Mouse (Mus musculus): Measurements from ENCODE around the gene Chat. TPM values are rescaled to one million over a fixed set of nuclear protein-coding genes. Genes with fewer than 3 reads are reported as not detected.
A peak's percentile ranks its signal among the peaks of the same experiment; 100 is the strongest.

Chat gene
- total and polyA plus RNA-seq, 2 experiments from 2014 or later: 2.4 to 3.5 TPM

DNA sequence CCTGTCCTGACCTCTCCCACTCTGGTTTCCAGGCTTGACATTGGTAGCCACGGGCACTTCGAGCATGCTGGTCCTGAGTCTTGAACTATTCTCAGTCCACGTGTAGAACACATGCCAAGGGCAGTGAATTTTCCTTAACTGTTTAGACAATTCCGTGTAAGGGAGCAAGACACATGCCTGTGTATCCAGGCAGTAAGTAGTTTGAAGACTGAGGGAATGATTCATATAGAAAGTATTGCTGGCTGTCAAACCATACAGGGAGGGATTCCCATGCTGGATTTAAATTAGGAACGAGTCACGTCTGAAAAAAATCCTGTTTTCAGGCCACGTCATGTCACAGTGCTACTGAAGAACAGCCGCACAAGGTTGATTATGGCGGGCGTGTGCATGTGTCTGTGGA, 40.5 kb upstream of the Chat start:
- Histone ChIP-seq H3K27ac (no peak overlapping the region), H3K27me3 (ENCODE audit: insufficient read depth, low read length) (no peaks in the 10 kb centered on the region), H3K4me2 (ENCODE audit: low read depth, low read length) (no peak overlapping the region), H3K4me3 (ENCODE audit: low read length) (no peak overlapping the region), H3K36me3 (ENCODE audit: insufficient read depth, low read length) (no peaks in the 10 kb centered on the region), H3K9me3 (ENCODE audit: low read length) (no peaks in the 10 kb centered on the region), H3K4me1 (ENCODE audit: insufficient read depth, low read length) (no peaks in the 10 kb centered on the region), H3K9ac (replicated peaks; ENCODE audit: low read length) (no peak overlapping the region)
- no peak for TF ChIP-seq CTCF (IDR thresholded peaks at IDR 0.05; ENCODE audit: low read depth)
- DNase-seq (ENCODE audit: low spot score) (no peak), ATAC-seq (no peak)
- 84% methylated on average over 10 of the region's 10 CpGs for WGBS

- no peak overlapping the region for H3K4me2 ChIP-seq (ENCODE audit: low read depth, low read length)
- 77% methylated on average over 1 of the region's 1 CpGs for WGBS
- ATAC-seq: no peak
- no peak overlapping the region for H3K4me3 ChIP-seq (ENCODE audit: low read length)
- no peaks in the 10 kb centered on the region for H3K4me1 ChIP-seq (ENCODE audit: insufficient read depth, low read length)
- TF ChIP-seq CTCF (IDR thresholded peaks at IDR 0.05; ENCODE audit: low read depth): no peak
- H3K27me3 ChIP-seq (ENCODE audit: insufficient read depth, low read length): no peaks in the 10 kb centered on the region
- no peaks in the 10 kb centered on the region for H3K9me3 ChIP-seq (ENCODE audit: low read length)
- no peaks in the 10 kb centered on the region for H3K36me3 ChIP-seq (ENCODE audit: insufficient read depth, low read length)
- no peak overlapping the region for H3K9ac ChIP-seq (replicated peaks; ENCODE audit: low read length)
- no peak overlapping the region for H3K27ac ChIP-seq
- no peak for DNase-seq (ENCODE audit: low spot score)
These were observed 38.1 kb upstream of the Chat start for GRCm38 (mm10) chr14:32503897-32504296.

- WGBS: 71% methylated on average over 9 of the region's 9 CpGs
These were observed 37.2 kb upstream of the Chat start for GRCm38 (mm10) chr14:32502764-32503688.

GRCm38 (mm10) chr14:32501303-32501702, 35.5 kb upstream of the Chat start:
- no peak for DNase-seq (ENCODE audit: low spot score)
- WGBS: 76% methylated on average over 2 of the region's 2 CpGs
- no peak for ATAC-seq
- TF ChIP-seq CTCF (IDR thresholded peaks at IDR 0.05; ENCODE audit: low read depth): no peak
- Histone ChIP-seq H3K9ac (replicated peaks; ENCODE audit: low read length) (no peak overlapping the region), H3K4me1 (ENCODE audit: insufficient read depth, low read length) (no peaks in the 10 kb centered on the region), H3K27me3 (ENCODE audit: insufficient read depth, low read length) (no peaks in the 10 kb centered on the region), H3K4me2 (ENCODE audit: low read depth, low read length) (no peak overlapping the region), H3K9me3 (ENCODE audit: low read length) (no peaks in the 10 kb centered on the region), H3K27ac (no peak overlapping the region), H3K36me3 (ENCODE audit: insufficient read depth, low read length) (no peaks in the 10 kb centered on the region), H3K4me3 (ENCODE audit: low read length) (no peak overlapping the region)

More at GRCm38 (mm10) chr14:32502764-32503688, 37.2 kb upstream of the Chat start:
- TF ChIP-seq CTCF (IDR thresholded peaks at IDR 0.05; ENCODE audit: low read depth): no peak
- Histone ChIP-seq H3K4me2 (ENCODE audit: low read depth, low read length) (no peak overlapping the region), H3K27me3 (ENCODE audit: insufficient read depth, low read length) (no peaks in the 10 kb centered on the region), H3K9ac (replicated peaks; ENCODE audit: low read length) (no peak overlapping the region), H3K36me3 (ENCODE audit: insufficient read depth, low read length) (no peaks in the 10 kb centered on the region), H3K27ac (no peak overlapping the region), H3K4me1 (ENCODE audit: insufficient read depth, low read length) (no peaks in the 10 kb centered on the region), H3K9me3 (ENCODE audit: low read length) (no peaks in the 10 kb centered on the region), H3K4me3 (ENCODE audit: low read length) (no peak overlapping the region)
- ATAC-seq (no peak), DNase-seq (ENCODE audit: low spot score) (no peak)

DNA sequence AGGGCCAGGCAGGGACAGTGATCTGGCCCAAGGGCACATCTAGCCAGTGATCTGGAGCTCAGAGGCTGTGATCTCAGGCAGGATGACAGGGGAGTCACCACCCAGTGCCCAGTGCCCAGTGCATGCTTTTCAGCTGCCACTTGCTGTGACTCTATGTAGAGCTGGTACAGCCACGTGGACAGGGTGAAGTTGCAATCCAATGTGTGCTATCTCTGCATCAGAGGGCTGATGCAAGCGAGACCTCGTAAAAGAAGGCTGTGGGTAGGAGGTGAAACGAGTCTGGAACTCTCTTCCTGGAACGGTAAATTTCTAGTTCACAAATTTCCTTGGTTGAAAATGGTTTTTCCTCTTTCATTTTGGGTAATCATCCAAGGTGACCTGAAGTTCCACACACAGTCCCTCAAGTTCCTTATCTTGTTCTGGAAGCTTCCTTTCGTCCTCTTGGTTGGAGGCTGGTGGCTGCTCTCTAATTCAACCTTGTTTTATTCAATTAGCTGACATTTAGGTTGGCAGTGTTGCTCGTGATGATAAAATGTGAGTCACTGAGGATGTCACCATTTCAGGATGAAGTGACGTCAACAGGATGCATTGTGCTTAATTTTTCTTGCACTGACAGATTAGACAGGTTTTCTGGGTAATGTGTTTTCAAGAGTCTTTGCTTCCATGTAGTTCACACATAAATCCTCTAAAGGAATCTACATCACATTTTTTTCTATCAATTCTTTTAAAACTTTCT, 30.5 kb upstream of the Chat start:
- Histone ChIP-seq H3K27ac (no peak overlapping the region), H3K27me3 (ENCODE audit: insufficient read depth, low read length) (no peaks in the 10 kb centered on the region), H3K36me3 (ENCODE audit: insufficient read depth, low read length) (no peaks in the 10 kb centered on the region), H3K4me1 (ENCODE audit: insufficient read depth, low read length) (peaks cover 5% of the 10 kb centered on the region; the same call in 1 of the 2 replicates), H3K4me2 (ENCODE audit: low read depth, low read length) (no peak overlapping the region), H3K9me3 (ENCODE audit: low read length) (no peaks in the 10 kb centered on the region), H3K4me3 (ENCODE audit: low read length) (no peak overlapping the region), H3K9ac (replicated peaks; ENCODE audit: low read length) (no peak overlapping the region)
- ATAC-seq (no peak), DNase-seq (ENCODE audit: low spot score) (no peak)
- 75% methylated on average over 8 of the region's 8 CpGs for WGBS
- no peak for TF ChIP-seq CTCF (IDR thresholded peaks at IDR 0.05; ENCODE audit: low read depth)

DNA sequence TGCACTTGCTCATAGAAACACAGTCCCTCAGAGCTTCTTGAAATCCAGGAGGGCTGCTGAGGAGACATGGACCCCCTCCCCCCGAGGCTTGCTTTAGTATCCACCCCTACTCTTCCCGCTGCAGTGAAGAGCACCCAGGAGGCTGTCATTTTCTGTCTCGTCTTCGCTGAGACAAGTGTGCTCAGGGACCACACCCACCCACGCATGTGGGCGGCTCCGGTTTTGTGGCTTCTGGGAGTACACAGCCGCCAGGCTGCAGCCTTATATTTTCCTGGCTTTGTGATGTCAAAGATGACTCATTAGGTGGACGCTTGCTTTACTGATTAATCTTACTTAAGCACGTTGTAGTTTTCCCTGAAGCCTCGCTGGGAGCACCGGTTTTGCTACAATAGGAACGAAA, 26.7 kb upstream of the Chat start:
- Histone ChIP-seq H3K36me3 (ENCODE audit: insufficient read depth, low read length) (no peaks in the 10 kb centered on the region), H3K4me3 (ENCODE audit: low read length) (peak overlapping the region; percentile 31), H3K27me3 (ENCODE audit: insufficient read depth, low read length) (no peaks in the 10 kb centered on the region), H3K27ac (no peak overlapping the region), H3K4me1 (ENCODE audit: insufficient read depth, low read length) (peaks cover 5% of the 10 kb centered on the region; the same call in 1 of the 2 replicates), H3K4me2 (ENCODE audit: low read depth, low read length) (peak overlapping the region; percentile 61), H3K9ac (replicated peaks; ENCODE audit: low read length) (peak overlapping the region; percentile 35; the same call in 1 of the 2 replicates), H3K9me3 (ENCODE audit: low read length) (no peaks in the 10 kb centered on the region)
- DNase-seq (ENCODE audit: low spot score): peak; percentile 30
- no peak for TF ChIP-seq CTCF (IDR thresholded peaks at IDR 0.05; ENCODE audit: low read depth)
- no peak for ATAC-seq
- WGBS: 12% methylated on average over 13 of the region's 13 CpGs
